Comparison of ENCODE assay signal across 8 mouse cellular contexts in the genomic region with DNA sequence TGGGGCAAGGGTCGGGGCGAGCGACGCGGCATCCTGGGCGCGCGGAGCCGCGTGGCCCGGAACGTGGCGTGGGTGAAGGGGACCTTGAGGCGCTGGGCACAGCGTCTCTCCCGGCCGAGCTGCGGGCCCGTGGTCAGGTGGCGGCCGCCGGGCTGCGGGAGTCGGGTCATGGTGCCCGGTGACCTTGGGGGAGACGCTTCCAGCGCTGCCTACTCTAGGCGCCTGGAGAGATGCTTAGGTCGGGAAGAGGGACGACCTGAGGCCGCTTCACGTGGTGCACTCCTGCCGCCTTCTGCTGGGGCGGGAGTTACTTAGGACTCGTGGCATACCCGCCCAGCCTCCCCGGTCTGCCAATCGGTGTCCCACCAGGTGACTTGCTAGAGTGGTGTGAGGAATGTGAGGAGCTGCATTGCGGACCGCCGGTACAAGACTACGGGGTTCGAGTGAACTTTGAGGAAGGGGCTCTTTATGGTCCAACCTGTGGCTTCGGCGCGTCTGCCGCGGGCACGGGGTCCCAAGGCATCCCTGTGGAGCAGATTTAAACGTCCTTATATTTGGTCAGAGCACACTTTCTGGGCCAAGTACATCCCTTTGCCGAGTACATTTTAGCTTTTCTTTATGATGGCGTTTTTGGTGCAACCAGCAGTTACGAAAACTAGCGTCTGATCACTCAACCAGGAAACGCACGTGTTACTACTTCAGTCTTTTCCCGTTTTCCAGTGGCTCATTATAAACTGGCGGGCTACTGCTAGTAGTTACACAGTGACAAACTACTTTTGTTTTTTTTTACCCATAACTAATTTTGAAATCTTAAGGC. TPM values are rescaled to one million over a fixed set of nuclear protein-coding genes. Genes with fewer than 3 reads are reported as not detected.
DNase-seq lines count a peak whose midpoint lies in the region; ATAC-seq lines count a peak whose summit lies in the region.

No protein-coding gene starts in this region.

- H3K4me2 ChIP-seq in hindbrain, embryonic 14.5 days (replicated peaks): peak overlapping the region; percentile 95

- peak overlapping the region; percentile 92 for H3K4me3 ChIP-seq in hindbrain, embryonic 14.5 days (replicated peaks; ENCODE audit: low read length)

- H3K9ac ChIP-seq in hindbrain, embryonic 14.5 days: peak overlapping the region; percentile 82

- peaks cover 8% of the 10 kb centered on the region; the same call in 1 of the 2 replicates for H3K4me1 ChIP-seq in hindbrain, embryonic 14.5 days (replicated peaks; ENCODE audit: control insufficient read depth, insufficient read depth, low read length)

- 0% methylated on average over 57 of the region's 58 CpGs for WGBS in hindbrain, embryonic 14.5 days

- ATAC-seq in hindbrain, embryonic 14.5 days (ENCODE audit: low FRiP score): peak; percentile 34

- H3K9me3 ChIP-seq in hindbrain, embryonic 14.5 days (ENCODE audit: control insufficient read depth, low read length): no peaks in the 10 kb centered on the region

- H3K27ac ChIP-seq in hindbrain, embryonic 14.5 days: peak overlapping the region; percentile 15; the same call in 1 of the 2 replicates

- H3K36me3 ChIP-seq in hindbrain, embryonic 14.5 days (replicated peaks; ENCODE audit: control insufficient read depth, insufficient read depth): no peaks in the 10 kb centered on the region

- peak; percentile 93 for DNase-seq in ZHBTc4 (ENCODE audit: low read depth, low spot score)
- peak; percentile 64 to 66 for DNase-seq in cerebellum, postnatal 36 days
- peak; percentile 50 to 54 for DNase-seq in frontal cortex, postnatal 36 days (ENCODE audit: low spot score in 2 of 2)
- no peak for DNase-seq in hindbrain, embryonic 14.5 days (ENCODE audit: low spot score)
- DNase-seq in left cerebral cortex, adult 18-20 months (ENCODE audit: low spot score in 2 of 2): peak; percentile 26 to 43
- peak; percentile 71 to 83 for DNase-seq in lung, postnatal 4 days
- peak; percentile 39 to 60 for DNase-seq in right cerebral cortex, adult 2 months (ENCODE audit: low spot score in 2 of 2)
- peak; percentile 39 to 61 for DNase-seq in urinary bladder, postnatal 4 days (ENCODE audit: low spot score in 2 of 2)

- H3K27me3 ChIP-seq in hindbrain, embryonic 14.5 days (ENCODE audit: control insufficient read depth, insufficient read depth, low read length): no peaks in the 10 kb centered on the region

RNA-seq across cellular contexts. Expression of gene Slc16a1, which starts 0.7 kb away (rescaled TPM):
- polyA plus RNA-seq in hindbrain, embryonic 14.5 days (2014; fragmentation: Nextera tagmentation; extraction: Ambion mirVana): 10.0 and 12.3 TPM in 2 replicates
- total RNA-seq in left cerebral cortex, adult 18-20 months (2021): 10 to 100 TPM; 18.2 to 20.3 TPM
